Mouse (Mus musculus) embryonic facial prominence, embryonic 10.5 days (tissue): ENCODE data around the gene Ptprcap. TPM values are rescaled to one million over a fixed set of nuclear protein-coding genes. Genes with fewer than 3 reads are reported as not detected.
A peak's percentile ranks its signal among the peaks of the same experiment; 100 is the strongest.
"Not testable (repeated sequence)": the region's sequence is repeated elsewhere in the genome, so short reads cannot be mapped to it uniquely, and the experiment has no call there.

ENCODE experiments used
- DNase-seq: peaks from one replicate; pipeline ENCODE4 v3.0.0-alpha.2; 2017; ENCODE audit warnings: low spot score
- H3K27ac ChIP-seq: fragments of 300-500 bp; sonication (generic); replicated peaks from 2 replicates; pipeline ENCODE4 v1.5.1; 2016; ENCODE audit warnings: mild to moderate bottlenecking
- H3K27me3 ChIP-seq: fragments of 300-500 bp; sonication (generic); replicated peaks from 2 replicates; pipeline ENCODE4 v1.6.1; 2016; ENCODE audit warnings: low read depth, mild to moderate bottlenecking; ENCODE audit not compliant: poor library complexity, severe bottlenecking
- H3K36me3 ChIP-seq: fragments of 300-500 bp; sonication (generic); replicated peaks from 2 replicates; pipeline ENCODE4 v1.6.1; 2016; ENCODE audit warnings: mild to moderate bottlenecking, moderate library complexity
- H3K4me1 ChIP-seq: fragments of 300-500 bp; sonication (generic); 2 replicates; pipeline ENCODE4 v1.6.1; 2016
- H3K4me3 ChIP-seq: fragments of 300-500 bp; sonication (generic); 2 replicates; pipeline ENCODE4 v1.5.1; 2016; ENCODE audit warnings: mild to moderate bottlenecking, moderate library complexity
- H3K9me3 ChIP-seq: fragments of 300-500 bp; sonication (generic); 2 replicates; pipeline ENCODE4 v1.6.1; 2016; ENCODE audit warnings: mild to moderate bottlenecking
- WGBS: fragments of 180-500 bp; shearing (Covaris S2); methylation state at CpG from one replicate; pipeline ENCODE4 v1.1.7; 2016; 5-methylcytosine and 5-hydroxymethylcytosine counted together
- polyA plus RNA-seq: library from polyadenylated mRNA; unstranded; fragments of >200 nt; fragmentation: Nextera tagmentation; extraction: Ambion mirVana; gene quantifications from 2 replicates; pipeline ENCODE4 v1.2.1, GENCODE M21; 2016

Ptprcap gene
- polyA plus RNA-seq, 1 experiment from 2014 or later: not detected

- Histone ChIP-seq H3K27ac (no peak overlapping the region), H3K9me3 (no peaks in the 10 kb centered on the region), H3K27me3 (no peaks in the 10 kb centered on the region), H3K36me3 (peaks cover 65% of the 10 kb centered on the region), H3K4me3 (no peak overlapping the region), H3K4me1 (peaks cover 22% of the 10 kb centered on the region)
- no peak for DNase-seq
- WGBS: 91% methylated on average over 4 of the region's 4 CpGs
Measured at GRCm38 (mm10) chr19:4130106-4130505, 23.3 kb upstream of the Ptprcap start.

- Histone ChIP-seq H3K4me3 (no peak overlapping the region), H3K27me3 (no peaks in the 10 kb centered on the region), H3K36me3 (peaks cover 65% of the 10 kb centered on the region), H3K9me3 (no peaks in the 10 kb centered on the region), H3K4me1 (peaks cover 16% of the 10 kb centered on the region), H3K27ac (no peak overlapping the region)
- DNase-seq: no peak
- 91% methylated on average over 5 of the region's 5 CpGs for WGBS
Measured at GRCm38 (mm10) chr19:4131075-4131474, 22.3 kb upstream of the Ptprcap start.

GRCm38 (mm10) chr19:4131768-4132167, 21.6 kb upstream of the Ptprcap start:
- DNase-seq: no peak
- Histone ChIP-seq H3K4me1 (peaks cover 9% of the 10 kb centered on the region), H3K36me3 (peaks cover 65% of the 10 kb centered on the region), H3K27ac (no peak overlapping the region), H3K27me3 (no peaks in the 10 kb centered on the region), H3K4me3 (no peak overlapping the region), H3K9me3 (no peaks in the 10 kb centered on the region)
- 95% methylated on average over 2 of the region's 2 CpGs for WGBS

- peaks cover 4% of the 10 kb centered on the region for H3K4me1 ChIP-seq
- H3K27ac ChIP-seq: no peak overlapping the region
- DNase-seq: no peak
- no peaks in the 10 kb centered on the region for H3K9me3 ChIP-seq
- no peak overlapping the region for H3K4me3 ChIP-seq
- 0 out of 2 replicates have a peak, but pooled peaks cover 3% of the 10 kb centered on the region for H3K27me3 ChIP-seq
- peaks cover 44% of the 10 kb centered on the region for H3K36me3 ChIP-seq
- WGBS: 91% methylated on average over 4 of the region's 4 CpGs
Measured at GRCm38 (mm10) chr19:4134354-4134753, 19.1 kb upstream of the Ptprcap start.

- WGBS: 84% methylated on average over 6 of the region's 6 CpGs
Measured at GRCm38 (mm10) chr19:4135229-4135962, 18.0 kb upstream of the Ptprcap start.

GRCm38 (mm10) chr19:4135963-4136345, 17.4 kb upstream of the Ptprcap start:
- 19% methylated on average over 8 of the region's 8 CpGs for WGBS

More at GRCm38 (mm10) chr19:4135229-4135962, 18.0 kb upstream of the Ptprcap start:
- H3K27me3 ChIP-seq, H3K9me3 ChIP-seq, H3K4me1 ChIP-seq, DNase-seq, H3K27ac ChIP-seq, H3K4me3 ChIP-seq: not testable (repeated sequence)
- H3K36me3 ChIP-seq: peaks cover 34% of the 10 kb centered on the region

GRCm38 (mm10) chr19:4136463-4136862, 16.9 kb upstream of the Ptprcap start:
- Histone ChIP-seq H3K36me3 (peaks cover 23% of the 10 kb centered on the region), H3K4me3 (no peak overlapping the region), H3K4me1 (peaks cover 8% of the 10 kb centered on the region), H3K27ac (no peak overlapping the region), H3K27me3 (0 out of 2 replicates have a peak, but pooled peaks cover 3% of the 10 kb centered on the region), H3K9me3 (no peaks in the 10 kb centered on the region)
- 80% methylated on average over 5 of the region's 5 CpGs for WGBS
- DNase-seq: no peak

More at GRCm38 (mm10) chr19:4135963-4136345, 17.4 kb upstream of the Ptprcap start:
- H3K27me3 ChIP-seq, DNase-seq, H3K27ac ChIP-seq, H3K9me3 ChIP-seq, H3K4me1 ChIP-seq, H3K4me3 ChIP-seq: not testable (repeated sequence)
- peaks cover 28% of the 10 kb centered on the region for H3K36me3 ChIP-seq

- DNase-seq: no peak
- H3K9me3 ChIP-seq: no peaks in the 10 kb centered on the region
- 0 out of 2 replicates have a peak, but pooled peaks cover 3% of the 10 kb centered on the region for H3K27me3 ChIP-seq
- H3K4me3 ChIP-seq: no peak overlapping the region
- WGBS: 89% methylated on average over 5 of the region's 5 CpGs
- H3K27ac ChIP-seq: no peak overlapping the region
- H3K4me1 ChIP-seq: peaks cover 8% of the 10 kb centered on the region
- peaks cover 8% of the 10 kb centered on the region for H3K36me3 ChIP-seq
Measured at GRCm38 (mm10) chr19:4137913-4138312, 15.5 kb upstream of the Ptprcap start.

GRCm38 (mm10) chr19:4139446-4139845, 14.0 kb upstream of the Ptprcap start, which contains the start of gene Gpr152:
TSS of gene Gpr152 (plus strand) at chr19:4139787.
- Histone ChIP-seq H3K27ac (0 out of 2 replicates have a peak within 1 kb of the TSS, but pooled peaks have one; percentile 10), H3K9me3 (no peaks in the 10 kb centered on the region), H3K4me1 (peaks cover 8% of the 10 kb centered on the region), H3K27me3 (0 out of 2 replicates have a peak, but pooled peaks cover 3% of the 10 kb centered on the region), H3K36me3 (no peaks in the 10 kb centered on the region), H3K4me3 (no peak within 1 kb of the TSS)
- WGBS: 73% methylated on average over 2 of the region's 2 CpGs
- no peak for DNase-seq

- no peaks in the 10 kb centered on the region for H3K36me3 ChIP-seq
- 81% methylated on average over 6 of the region's 6 CpGs for WGBS
- H3K9me3 ChIP-seq: no peaks in the 10 kb centered on the region
- peaks cover 8% of the 10 kb centered on the region for H3K4me1 ChIP-seq
- no peak for DNase-seq
- H3K27ac ChIP-seq: no peak overlapping the region
- H3K4me3 ChIP-seq: no peak overlapping the region
- H3K27me3 ChIP-seq: 0 out of 2 replicates have a peak, but pooled peaks cover 3% of the 10 kb centered on the region
Measured at GRCm38 (mm10) chr19:4140147-4140546, 13.3 kb upstream of the Ptprcap start.

GRCm38 (mm10) chr19:4142416-4143173, 10.8 kb upstream of the Ptprcap start:
- no peak overlapping the region for H3K27ac ChIP-seq

GRCm38 (mm10) chr19:4143759-4144268, 9.6 kb upstream of the Ptprcap start, which contains the start of gene Cabp4:
TSS of gene Cabp4 (minus strand) at chr19:4144033.
- Histone ChIP-seq H3K9me3 (peaks cover 3% of the 10 kb centered on the region; the same call in 1 of the 2 replicates), H3K36me3 (no peaks in the 10 kb centered on the region)
- WGBS: 82% methylated on average over 7 of the region's 7 CpGs

More at GRCm38 (mm10) chr19:4142416-4143173, 10.8 kb upstream of the Ptprcap start:
- H3K36me3 ChIP-seq: no peaks in the 10 kb centered on the region
- H3K27me3 ChIP-seq: no peaks in the 10 kb centered on the region
- peaks cover 3% of the 10 kb centered on the region; the same call in 1 of the 2 replicates for H3K9me3 ChIP-seq
- no peak overlapping the region for H3K4me3 ChIP-seq
- WGBS: 90% methylated on average over 18 of the region's 18 CpGs
- DNase-seq: no peak
- peaks cover 9% of the 10 kb centered on the region for H3K4me1 ChIP-seq

More at GRCm38 (mm10) chr19:4143759-4144268, 9.6 kb upstream of the Ptprcap start, which contains the start of gene Cabp4:
- Histone ChIP-seq H3K4me1 (peaks cover 19% of the 10 kb centered on the region), H3K27ac (no peak within 1 kb of the TSS), H3K4me3 (no peak within 1 kb of the TSS), H3K27me3 (no peaks in the 10 kb centered on the region)
- no peak for DNase-seq
